ENCODE assay signal across 8 mouse cellular contexts in the genomic region with DNA sequence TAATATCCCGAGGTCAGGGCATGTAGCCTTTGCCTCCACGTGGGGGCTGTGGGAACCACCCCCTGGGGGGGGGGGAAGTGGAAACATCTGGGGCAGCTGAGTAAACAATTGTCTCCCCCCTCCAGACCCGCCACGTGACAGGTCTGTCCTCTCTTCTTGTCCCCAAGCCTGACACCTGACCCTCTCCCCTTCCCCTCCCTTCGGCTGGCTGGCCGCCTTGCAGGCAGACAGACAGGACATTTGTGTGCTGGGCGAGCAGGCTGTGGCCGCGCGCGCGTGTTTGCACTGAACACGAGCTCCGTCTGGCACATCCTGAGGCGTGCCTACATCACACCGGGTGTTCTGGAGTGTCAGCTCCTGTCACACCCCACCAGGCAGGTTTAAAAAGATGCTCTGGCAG. TPM values are rescaled to one million over a fixed set of nuclear protein-coding genes. Genes with fewer than 3 reads are reported as not detected.
DNase-seq lines count a peak whose midpoint lies in the region; ATAC-seq and TF ChIP-seq lines count a peak whose summit lies in the region.

No protein-coding gene starts in this region.

- TF ChIP-seq POLR2A in lung, adult 2 months (IDR thresholded peaks at IDR 0.05; ENCODE audit: borderline replicate concordance, extremely low read depth, low read depth, low read length), result no peak

- peaks cover 27% of the 10 kb centered on the region for H3K27me3 ChIP-seq in lung, embryonic 14.5 days (ENCODE audit: insufficient read depth, low read length)
- peaks cover 92% of the 10 kb centered on the region for H3K27me3 ChIP-seq in heart, embryonic 15.5 days

- no peak for TF ChIP-seq CTCF in lung, embryonic 14.5 days (IDR thresholded peaks at IDR 0.05; ENCODE audit: low read depth)
- TF ChIP-seq CTCF in lung, adult 2 months (IDR thresholded peaks at IDR 0.05; ENCODE audit: insufficient read depth, low read length), result no peak

- no peak overlapping the region for H3K9ac ChIP-seq in lung, embryonic 14.5 days
- H3K9ac ChIP-seq in heart, embryonic 15.5 days, result no peak overlapping the region

- peak overlapping the region; percentile 25; the same call in 1 of the 2 replicates for H3K4me2 ChIP-seq in lung, embryonic 14.5 days
- 0 out of 2 replicates have a peak overlapping the region, but pooled peaks have one; percentile 21 for H3K4me2 ChIP-seq in heart, embryonic 15.5 days

- H3K9me3 ChIP-seq in lung, embryonic 14.5 days (ENCODE audit: low read depth, low read length), result no peaks in the 10 kb centered on the region
- no peaks in the 10 kb centered on the region for H3K9me3 ChIP-seq in heart, embryonic 15.5 days (replicated peaks)

- 7% methylated on average over 16 of the region's 16 CpGs for WGBS in lung, embryonic 14.5 days
- 7% methylated on average over 16 of the region's 16 CpGs for WGBS in lung, adult 2 months
- WGBS in heart, embryonic 15.5 days, result 10% methylated on average over 16 of the region's 16 CpGs

- H3K4me1 ChIP-seq in lung, embryonic 14.5 days (ENCODE audit: insufficient read depth), result 0 out of 2 replicates have a peak, but pooled peaks cover 3% of the 10 kb centered on the region
- no peaks in the 10 kb centered on the region for H3K4me1 ChIP-seq in lung, adult 2 months (ENCODE audit: control insufficient read depth, insufficient read depth, low read length)
- H3K4me1 ChIP-seq in heart, embryonic 15.5 days (replicated peaks), result peaks cover 21% of the 10 kb centered on the region

- peak; percentile 19 for DNase-seq in lung, embryonic 14.5 days
- DNase-seq in lung, adult 2 months, result no peak
- DNase-seq in cerebellum, adult 9-11 months, result peak; percentile 78
- peak; percentile 60 for DNase-seq in neural tube, embryonic 10.5 days (ENCODE audit: extremely low spot score, low spot score)
- DNase-seq in layer of hippocampus, adult 8-10 months (ENCODE audit: low spot score in 2 of 2), result no peak
- no peak for DNase-seq in gastrocnemius, postnatal 25 days

- ATAC-seq in lung, embryonic 14.5 days (ENCODE audit: insufficient read depth), result no peak
- no peak for ATAC-seq in heart, embryonic 15.5 days (replicated peaks; ENCODE audit: insufficient number of reproducible peaks, insufficient read depth, low FRiP score, low read depth)
- no peak for ATAC-seq in granulocyte monocyte progenitor cell, adult 5-6 weeks (replicated peaks; ENCODE audit: poor library complexity, severe bottlenecking)

- H3K27ac ChIP-seq in lung, embryonic 14.5 days (ENCODE audit: low read depth), result no peak overlapping the region
- H3K27ac ChIP-seq in heart, embryonic 15.5 days, result no peak overlapping the region

- no peaks in the 10 kb centered on the region for H3K36me3 ChIP-seq in lung, embryonic 14.5 days (ENCODE audit: insufficient read depth)
- H3K36me3 ChIP-seq in heart, embryonic 15.5 days, result no peaks in the 10 kb centered on the region

- H3K4me3 ChIP-seq in lung, embryonic 14.5 days (ENCODE audit: low read depth, low read length), result no peak overlapping the region
- no peak overlapping the region for H3K4me3 ChIP-seq in lung, adult 2 months (replicated peaks; ENCODE audit: extremely low read depth, low read depth, low read length)
- H3K4me3 ChIP-seq in heart, embryonic 15.5 days, result no peak overlapping the region

RNA-seq across cellular contexts. Expression of a gene that starts 5.2 kb away (rescaled TPM):
- polyA plus RNA-seq in lung, embryonic 14.5 days (2014; fragmentation: Nextera tagmentation; extraction: Ambion mirVana), result 2.2 and 2.8 TPM in 2 replicates
- polyA plus RNA-seq in lung, adult 2 months (2012; rRNA removed), result 6.1 and 7.8 TPM in 2 replicates
- polyA plus RNA-seq in heart, embryonic 15.5 days (2015; fragmentation: Nextera tagmentation; extraction: Ambion mirVana), result 1.9 and 12.3 TPM in 2 replicates
- not detected in 2 replicates for total RNA-seq in granulocyte monocyte progenitor cell, adult 5-6 weeks (2014; fragmentation: Nextera tagmentation)
- not detected in 2 replicates for total RNA-seq in granulocyte monocyte progenitor cell, adult 5-6 weeks (2017)
- 10 to 100 TPM; 62.9 to 71.1 (median 66.9) TPM for total RNA-seq in layer of hippocampus, adult 8-10 months (2022)
- total RNA-seq in gastrocnemius, postnatal 25 days (2021), result under 1 TPM; 0.61 to 0.91 TPM

RNA-seq across cellular contexts. Expression of a gene that starts 43.1 kb away (rescaled TPM):
- 0.28 and 0.57 TPM in 2 replicates for polyA plus RNA-seq in lung, embryonic 14.5 days (2014; fragmentation: Nextera tagmentation; extraction: Ambion mirVana)
- polyA plus RNA-seq in lung, adult 2 months (2012; rRNA removed), result 4.5 and 5.0 TPM in 2 replicates
- 0.30 and 0.68 TPM in 2 replicates for polyA plus RNA-seq in heart, embryonic 15.5 days (2015; fragmentation: Nextera tagmentation; extraction: Ambion mirVana)
- total RNA-seq in granulocyte monocyte progenitor cell, adult 5-6 weeks (2014; fragmentation: Nextera tagmentation), result 0.47 TPM in 1 of 2 replicates, not detected in the other
- total RNA-seq in granulocyte monocyte progenitor cell, adult 5-6 weeks (2017), result 1.0 TPM in 1 of 2 replicates, not detected in the other
- under 1 TPM; 0.12 to 0.65 (median 0.40) TPM for total RNA-seq in layer of hippocampus, adult 8-10 months (2022)
- total RNA-seq in gastrocnemius, postnatal 25 days (2021), result under 1 TPM; 0.21 to 0.28 TPM

RNA-seq across cellular contexts. Expression of a gene that starts 57.9 kb away (rescaled TPM):
- 0.15 TPM in 1 of 2 replicates, not detected in the other for polyA plus RNA-seq in lung, embryonic 14.5 days (2014; fragmentation: Nextera tagmentation; extraction: Ambion mirVana)
- polyA plus RNA-seq in lung, adult 2 months (2012; rRNA removed), result 0.80 and 1.6 TPM in 2 replicates
- polyA plus RNA-seq in heart, embryonic 15.5 days (2015; fragmentation: Nextera tagmentation; extraction: Ambion mirVana), result 0.25 and 0.55 TPM in 2 replicates
- total RNA-seq in granulocyte monocyte progenitor cell, adult 5-6 weeks (2014; fragmentation: Nextera tagmentation), result not detected in 2 replicates
- total RNA-seq in granulocyte monocyte progenitor cell, adult 5-6 weeks (2017), result not detected in 2 replicates
- total RNA-seq in layer of hippocampus, adult 8-10 months (2022), result 100 to 1,000 TPM in 2 of 4 experiments, 10 to 100 TPM in 2; 84.4 to 112 (median 96.9) TPM
- not detected for total RNA-seq in gastrocnemius, postnatal 25 days (2021)

Comparison
In these comparisons a context has a peak if more than half of its experiments do, and no peak if none do; other contexts are left out.
1. DNase-seq: peak in lung, embryonic 14.5 days (single experiment), cerebellum, adult 9-11 months (single experiment) and neural tube, embryonic 10.5 days (single experiment); none in lung, adult 2 months (single experiment), layer of hippocampus, adult 8-10 months (0 of 2) and gastrocnemius, postnatal 25 days (single experiment).
2. RNA of a gene that starts 5.2 kb away (total RNA-seq): 62.9 to 71.1 TPM in layer of hippocampus, adult 8-10 months; 0.61 to 0.91 TPM in gastrocnemius, postnatal 25 days and not detected in granulocyte monocyte progenitor cell, adult 5-6 weeks; every median in the first group is over 10 times any median in the second.
3. RNA of a gene that starts 57.9 kb away (total RNA-seq): 84.4 to 112 TPM in layer of hippocampus, adult 8-10 months; not detected in gastrocnemius, postnatal 25 days and not detected in granulocyte monocyte progenitor cell, adult 5-6 weeks; every median in the first group is over 10 times any median in the second.